Mouse (Mus musculus): Measurements from ENCODE around the gene Fam173a. TPM values are rescaled to one million over a fixed set of nuclear protein-coding genes. Genes with fewer than 3 reads are reported as not detected.

Fam173a gene
- polyA plus RNA-seq, 1 experiment from 2014 or later, result 93.8 TPM

- H3K4me1 ChIP-seq (replicated peaks; ENCODE audit: control insufficient read depth, insufficient read depth, low read length), result peaks cover 12% of the 10 kb centered on the region
- no peak for DNase-seq (ENCODE audit: low spot score)
- 78% methylated on average over 15 of the region's 15 CpGs for whole genome bisulfite sequencing
- H3K4me3 ChIP-seq (ENCODE audit: low read depth, low read length), result peak overlapping the region; percentile 94; the same call in 1 of the 2 replicates
- no peaks in the 10 kb centered on the region for H3K27me3 ChIP-seq (replicated peaks; ENCODE audit: control insufficient read depth, insufficient read depth, low read length)
- H3K9ac ChIP-seq (ENCODE audit: low read length), result no peak overlapping the region
- H3K36me3 ChIP-seq (ENCODE audit: control insufficient read depth, insufficient read depth, low read length), result peaks cover 53% of the 10 kb centered on the region
- peak overlapping the region; percentile 94 for H3K4me2 ChIP-seq (ENCODE audit: low read length)
- H3K9me3 ChIP-seq (ENCODE audit: control insufficient read depth, low read length), result no peaks in the 10 kb centered on the region
- ATAC-seq (replicated peaks; ENCODE audit: low FRiP score, low TSS enrichment, low read depth), result no peak
- H3K27ac ChIP-seq (ENCODE audit: low read depth), result no peak overlapping the region
Measured at GRCm38 (mm10) chr17:25783861-25784574, 8.7 kb downstream of the Fam173a start.

GRCm38 (mm10) chr17:25783086-25783485, 9.6 kb downstream of the Fam173a start:
- 75% methylated on average over 7 of the region's 7 CpGs for WGBS
- H3K36me3 ChIP-seq (ENCODE audit: control insufficient read depth, insufficient read depth, low read length), result peaks cover 46% of the 10 kb centered on the region
- H3K4me2 ChIP-seq (ENCODE audit: low read length), result no peak overlapping the region
- H3K4me1 ChIP-seq (replicated peaks; ENCODE audit: control insufficient read depth, insufficient read depth, low read length), result peaks cover 12% of the 10 kb centered on the region
- H3K27ac ChIP-seq (ENCODE audit: low read depth), result no peak overlapping the region
- no peaks in the 10 kb centered on the region for H3K9me3 ChIP-seq (ENCODE audit: control insufficient read depth, low read length)
- DNase-seq (ENCODE audit: low spot score) (no peak), ATAC-seq (replicated peaks; ENCODE audit: low FRiP score, low TSS enrichment, low read depth) (no peak)
- no peak overlapping the region for H3K4me3 ChIP-seq (ENCODE audit: low read depth, low read length)
- no peak overlapping the region for H3K9ac ChIP-seq (ENCODE audit: low read length)
- no peaks in the 10 kb centered on the region for H3K27me3 ChIP-seq (replicated peaks; ENCODE audit: control insufficient read depth, insufficient read depth, low read length)

- ATAC-seq (replicated peaks; ENCODE audit: low FRiP score, low TSS enrichment, low read depth) (no peak), DNase-seq (ENCODE audit: low spot score) (no peak)
- Histone ChIP-seq H3K9ac (ENCODE audit: low read length) (no peak overlapping the region), H3K27me3 (replicated peaks; ENCODE audit: control insufficient read depth, insufficient read depth, low read length) (no peaks in the 10 kb centered on the region), H3K4me1 (replicated peaks; ENCODE audit: control insufficient read depth, insufficient read depth, low read length) (peaks cover 12% of the 10 kb centered on the region), H3K27ac (ENCODE audit: low read depth) (no peak overlapping the region), H3K4me3 (ENCODE audit: low read depth, low read length) (no peak overlapping the region), H3K9me3 (ENCODE audit: control insufficient read depth, low read length) (no peaks in the 10 kb centered on the region), H3K4me2 (ENCODE audit: low read length) (no peak overlapping the region), H3K36me3 (ENCODE audit: control insufficient read depth, insufficient read depth, low read length) (peaks cover 45% of the 10 kb centered on the region)
- 67% methylated on average over 6 of the region's 6 CpGs for WGBS
Measured at GRCm38 (mm10) chr17:25781339-25781738, 11.4 kb downstream of the Fam173a start.

- H3K4me2 ChIP-seq (ENCODE audit: low read length), result no peak overlapping the region
- H3K4me1 ChIP-seq (replicated peaks; ENCODE audit: control insufficient read depth, insufficient read depth, low read length), result peaks cover 9% of the 10 kb centered on the region
- H3K9me3 ChIP-seq (ENCODE audit: control insufficient read depth, low read length), result no peaks in the 10 kb centered on the region
- no peak overlapping the region for H3K4me3 ChIP-seq (ENCODE audit: low read depth, low read length)
- H3K9ac ChIP-seq (ENCODE audit: low read length), result no peak overlapping the region
- ATAC-seq (replicated peaks; ENCODE audit: low FRiP score, low TSS enrichment, low read depth) (no peak), DNase-seq (ENCODE audit: low spot score) (no peak)
- H3K36me3 ChIP-seq (ENCODE audit: control insufficient read depth, insufficient read depth, low read length), result peaks cover 39% of the 10 kb centered on the region
- H3K27me3 ChIP-seq (replicated peaks; ENCODE audit: control insufficient read depth, insufficient read depth, low read length), result no peaks in the 10 kb centered on the region
- no peak overlapping the region for H3K27ac ChIP-seq (ENCODE audit: low read depth)
- 93% methylated on average over 5 of the region's 5 CpGs for WGBS
Measured at GRCm38 (mm10) chr17:25777948-25778347, 14.8 kb downstream of the Fam173a start.

GRCm38 (mm10) chr17:25775318-25776062, 17.2 kb downstream of the Fam173a start:
- H3K4me2 ChIP-seq (ENCODE audit: low read length), result no peak overlapping the region
- no peak overlapping the region for H3K4me3 ChIP-seq (ENCODE audit: low read depth, low read length)
- no peak for DNase-seq (ENCODE audit: low spot score)
- H3K9me3 ChIP-seq (ENCODE audit: control insufficient read depth, low read length), result no peaks in the 10 kb centered on the region
- H3K27ac ChIP-seq (ENCODE audit: low read depth), result no peak overlapping the region
- WGBS, result 78% methylated on average over 10 of the region's 10 CpGs
- H3K36me3 ChIP-seq (ENCODE audit: control insufficient read depth, insufficient read depth, low read length), result peaks cover 16% of the 10 kb centered on the region
- no peaks in the 10 kb centered on the region for H3K27me3 ChIP-seq (replicated peaks; ENCODE audit: control insufficient read depth, insufficient read depth, low read length)
- ATAC-seq (replicated peaks; ENCODE audit: low FRiP score, low TSS enrichment, low read depth), result no peak
- H3K4me1 ChIP-seq (replicated peaks; ENCODE audit: control insufficient read depth, insufficient read depth, low read length), result peaks cover 9% of the 10 kb centered on the region
- H3K9ac ChIP-seq (ENCODE audit: low read length), result no peak overlapping the region

- no peaks in the 10 kb centered on the region for H3K9me3 ChIP-seq (ENCODE audit: control insufficient read depth, low read length)
- H3K27me3 ChIP-seq (replicated peaks; ENCODE audit: control insufficient read depth, insufficient read depth, low read length), result no peaks in the 10 kb centered on the region
- DNase-seq (ENCODE audit: low spot score), result peak; percentile 99
- peak within 1 kb of the TSS; percentile 80 for H3K4me3 ChIP-seq (ENCODE audit: low read depth, low read length)
- H3K4me2 ChIP-seq (ENCODE audit: low read length), result peak within 1 kb of the TSS; percentile 57
- ATAC-seq (replicated peaks; ENCODE audit: low FRiP score, low TSS enrichment, low read depth), result peak; percentile 89
- H3K27ac ChIP-seq (ENCODE audit: low read depth), result no peak within 1 kb of the TSS
- peaks cover 9% of the 10 kb centered on the region for H3K4me1 ChIP-seq (replicated peaks; ENCODE audit: control insufficient read depth, insufficient read depth, low read length)
- peaks cover 9% of the 10 kb centered on the region; the same call in 1 of the 2 replicates for H3K36me3 ChIP-seq (ENCODE audit: control insufficient read depth, insufficient read depth, low read length)
- H3K9ac ChIP-seq (ENCODE audit: low read length), result peak within 1 kb of the TSS; percentile 69
- WGBS, result under 1% methylated on average over 37 of the region's 37 CpGs
Measured at GRCm38 (mm10) chr17:25773549-25774120, 19.1 kb downstream of the Fam173a start, which contains the start of gene Narfl. Gene Narfl, plus strand, starts transcription at chr17:25773776.

GRCm38 (mm10) chr17:25769331-25769730, 23.4 kb downstream of the Fam173a start:
- no peak for ATAC-seq (replicated peaks; ENCODE audit: low FRiP score, low TSS enrichment, low read depth)

GRCm38 (mm10) chr17:25765886-25766285, 26.8 kb downstream of the Fam173a start:
- Histone ChIP-seq H3K27ac (ENCODE audit: low read depth) (no peak overlapping the region), H3K9ac (ENCODE audit: low read length) (no peak overlapping the region), H3K9me3 (ENCODE audit: control insufficient read depth, low read length) (no peaks in the 10 kb centered on the region), H3K4me3 (ENCODE audit: low read depth, low read length) (no peak overlapping the region), H3K4me1 (replicated peaks; ENCODE audit: control insufficient read depth, insufficient read depth, low read length) (no peaks in the 10 kb centered on the region), H3K36me3 (ENCODE audit: control insufficient read depth, insufficient read depth, low read length) (no peaks in the 10 kb centered on the region), H3K4me2 (ENCODE audit: low read length) (no peak overlapping the region), H3K27me3 (replicated peaks; ENCODE audit: control insufficient read depth, insufficient read depth, low read length) (no peaks in the 10 kb centered on the region)
- WGBS, result 68% methylated on average over 5 of the region's 5 CpGs
- no peak for DNase-seq (ENCODE audit: low spot score)
- ATAC-seq (replicated peaks; ENCODE audit: low FRiP score, low TSS enrichment, low read depth), result no peak

More at GRCm38 (mm10) chr17:25769331-25769730, 23.4 kb downstream of the Fam173a start:
- Histone ChIP-seq H3K9ac (ENCODE audit: low read length) (no peak overlapping the region), H3K27ac (ENCODE audit: low read depth) (no peak overlapping the region), H3K4me2 (ENCODE audit: low read length) (no peak overlapping the region), H3K27me3 (replicated peaks; ENCODE audit: control insufficient read depth, insufficient read depth, low read length) (no peaks in the 10 kb centered on the region), H3K9me3 (ENCODE audit: control insufficient read depth, low read length) (no peaks in the 10 kb centered on the region), H3K4me1 (replicated peaks; ENCODE audit: control insufficient read depth, insufficient read depth, low read length) (peaks cover 2% of the 10 kb centered on the region), H3K4me3 (ENCODE audit: low read depth, low read length) (no peak overlapping the region), H3K36me3 (ENCODE audit: control insufficient read depth, insufficient read depth, low read length) (no peaks in the 10 kb centered on the region)
- 58% methylated on average over 9 of the region's 9 CpGs for WGBS
- DNase-seq (ENCODE audit: low spot score), result no peak

Data from intestine, embryonic 14.5 days (tissue).